Mouse (Mus musculus): Measurements from ENCODE around the gene Pik3r6. TPM values are rescaled to one million over a fixed set of nuclear protein-coding genes. Genes with fewer than 3 reads are reported as not detected.

Pik3r6 gene
- polyA plus RNA-seq (2012) = 2.5 and 6.7 TPM in 2 replicates

GRCm38 (mm10) chr11:68502902-68503629 lies at the start of gene Pik3r6:
TSS of gene Pik3r6 (plus strand) at chr11:68503019.

DNA sequence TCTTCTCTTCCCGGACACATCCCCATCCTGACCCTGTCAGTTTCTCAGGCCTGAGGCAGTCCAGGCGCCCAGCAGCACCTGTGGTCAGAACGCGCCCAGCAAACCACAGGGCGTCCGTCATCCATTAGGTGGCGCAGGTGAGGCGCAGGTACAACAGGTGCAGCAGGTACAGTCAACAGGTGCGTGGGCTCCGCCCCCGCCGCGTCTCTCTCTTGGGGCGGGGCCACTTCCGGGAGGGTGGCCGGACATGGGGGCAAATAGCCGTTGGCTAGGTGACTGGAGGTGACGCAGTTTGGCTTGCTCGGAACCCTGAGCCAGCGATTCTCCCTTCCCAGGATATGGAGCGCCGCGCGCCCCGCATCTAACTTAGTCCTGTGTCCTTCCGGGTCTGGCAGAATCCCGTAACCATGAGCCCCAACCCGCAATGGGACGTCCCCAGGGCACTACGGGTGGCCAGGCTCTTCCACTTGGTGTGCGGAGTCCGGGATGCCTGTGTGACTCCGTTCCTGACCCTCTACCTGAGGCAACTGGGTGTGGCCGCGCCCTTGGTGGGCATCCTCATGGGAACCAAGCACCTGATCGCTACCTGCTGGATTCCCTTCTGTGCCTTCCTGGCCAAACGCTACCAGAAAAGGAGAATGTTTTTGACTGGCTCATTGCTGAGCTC lies 53.2 kb downstream of the Pik3r6 start, which contains the start of gene Mfsd6l:
Mfsd6l (plus strand) TSS at position 269 of the 667 bp plus-strand sequence.

DNA sequence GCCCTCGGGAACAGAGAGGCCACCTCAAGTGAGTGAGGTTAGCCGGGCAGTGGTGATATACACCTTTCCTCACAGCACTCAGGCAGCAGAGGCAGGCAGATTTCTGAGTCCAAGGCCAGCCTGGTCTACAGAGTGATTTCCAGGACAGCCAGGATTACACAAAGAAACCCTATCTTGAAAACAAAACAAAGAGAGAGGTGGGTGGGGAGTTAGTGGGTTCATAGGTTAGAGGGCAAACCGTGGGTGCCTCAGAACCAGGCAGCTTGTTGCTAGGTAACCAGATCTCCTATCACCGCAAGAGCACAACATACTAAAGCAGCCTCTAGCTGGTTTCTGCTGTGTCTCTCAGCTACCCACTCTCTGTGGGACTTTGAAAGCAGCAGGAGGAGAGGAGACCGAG lies 83.9 kb downstream of the Pik3r6 start, which contains the start of gene Ccdc42:
Ccdc42 (plus strand) TSS at position 301 of the 400 bp plus-strand sequence.

Other genes with a start within 250 kb of the Pik3r6 start
- 0.27 TPM in 1 of 2 replicates, not detected in the other for gene Ntn1, start 102.2 kb upstream of the Pik3r6 start, polyA plus RNA-seq (2012)
- 20.4 and 30.9 TPM in 2 replicates for gene Pik3r5, start 70.9 kb upstream of the Pik3r6 start, polyA plus RNA-seq (2012)
- gene Mfsd6l, start 53.2 kb downstream of the Pik3r6 start, polyA plus RNA-seq (2012) = 0.24 and 0.29 TPM in 2 replicates
- gene Ccdc42, start 84.0 kb downstream of the Pik3r6 start, polyA plus RNA-seq (2012) = not detected in 2 replicates
- gene Myh10, start 188.5 kb downstream of the Pik3r6 start, polyA plus RNA-seq (2012) = 14.7 and 17.3 TPM in 2 replicates

Data from megakaryocyte-erythroid progenitor cell, adult 5 weeks (primary cell).